Mouse (Mus musculus): ENCODE results near the gene Lhx8. TPM values are rescaled to one million over a fixed set of nuclear protein-coding genes. Genes with fewer than 3 reads are reported as not detected.

The Lhx8 gene
- not detected in 2 replicates for polyA plus RNA-seq (2015; fragmentation: Nextera tagmentation; extraction: Ambion mirVana)

DNA sequence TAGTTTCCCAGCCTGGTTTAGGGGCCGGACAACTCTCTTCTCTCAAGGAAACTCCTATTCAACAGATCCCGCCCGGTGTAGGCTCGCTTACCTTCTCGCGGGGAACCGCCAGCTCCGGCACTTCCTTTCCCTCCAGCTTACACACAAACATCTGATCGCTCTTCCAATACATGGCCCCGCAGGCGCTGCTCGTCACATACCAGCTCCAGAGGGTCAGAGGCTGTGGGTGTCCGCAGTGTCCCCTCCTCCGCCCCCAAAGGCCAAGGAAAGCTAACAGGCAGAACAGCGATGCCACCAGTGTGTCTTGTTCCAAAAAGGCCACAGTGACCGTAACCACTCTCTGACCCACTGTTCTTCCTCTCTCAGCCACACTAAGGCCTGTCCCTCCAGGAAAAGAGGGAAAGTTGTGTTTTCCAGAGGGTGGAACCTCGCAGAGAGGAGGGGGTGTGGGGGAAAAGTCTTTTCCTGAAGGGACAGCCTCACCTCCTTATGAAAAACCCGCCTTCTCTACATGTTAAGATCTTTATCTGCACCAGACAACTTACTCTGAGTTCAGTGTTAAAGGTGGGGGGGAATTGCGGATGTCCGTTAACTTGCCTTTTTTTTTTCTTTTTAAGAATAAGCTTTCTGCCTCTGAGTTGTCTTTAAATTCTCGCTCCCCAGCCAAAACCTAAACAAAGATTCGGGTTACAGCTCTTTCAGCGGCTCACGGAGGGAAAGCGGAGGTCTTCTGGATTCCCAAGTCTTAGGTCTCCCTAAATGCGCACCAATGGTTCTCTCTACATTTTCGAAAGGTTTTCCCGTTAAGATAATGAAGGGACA, at the start of gene Lhx8:
Gene Lhx8 (minus strand): TSS at position 479 of the 822 bp plus-strand sequence.
- Histone ChIP-seq H3K4me2 (ENCODE audit: low read depth, low read length) (peak within 1 kb of the TSS; percentile 52; the same call in 1 of the 2 replicates), H3K4me1 (ENCODE audit: insufficient read depth) (peaks cover 6% of the 10 kb centered on the region; the same call in 1 of the 2 replicates), H3K9me3 (ENCODE audit: low read length) (no peaks in the 10 kb centered on the region), H3K9ac (replicated peaks) (no peak within 1 kb of the TSS), H3K27me3 (ENCODE audit: insufficient read depth, low read length) (peaks cover 92% of the 10 kb centered on the region), H3K36me3 (replicated peaks; ENCODE audit: insufficient read depth, low read length) (no peaks in the 10 kb centered on the region), H3K27ac (ENCODE audit: low read depth) (no peak within 1 kb of the TSS), H3K4me3 (ENCODE audit: low read depth, low read length) (peak within 1 kb of the TSS; percentile 34; the same call in 1 of the 2 replicates)
- 3% methylated on average over 28 of the region's 28 CpGs for WGBS (ENCODE audit: insufficient replicate concordance)
- ATAC-seq (no peak), DNase-seq (no peak)
- TF ChIP-seq CTCF (IDR thresholded peaks at IDR 0.05; ENCODE audit: low read depth) (no peak), EP300 (IDR thresholded peaks at IDR 0.05; ENCODE audit: low read depth) (no peak)

DNA sequence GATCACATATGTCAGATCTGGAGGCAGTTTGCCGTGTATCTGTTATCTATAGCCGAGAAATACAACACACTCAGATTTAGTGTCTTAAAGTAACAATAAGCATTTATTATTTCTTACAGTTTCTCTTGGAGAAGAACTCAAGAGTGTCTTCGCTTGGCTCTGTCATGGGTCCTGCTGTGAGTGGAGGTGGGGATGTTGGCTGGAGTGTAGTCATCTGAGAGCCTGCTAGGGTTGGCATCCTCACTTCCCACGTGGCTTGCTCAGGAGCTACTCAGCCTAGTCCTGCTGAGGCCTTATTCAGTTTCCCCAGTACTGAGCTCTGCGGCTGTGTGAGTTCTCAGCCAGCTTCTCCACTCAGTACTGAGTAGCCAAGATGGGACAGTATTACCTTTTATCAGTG, 43.1 kb upstream of the Lhx8 start:
- H3K9me3 ChIP-seq (ENCODE audit: low read length) = no peaks in the 10 kb centered on the region
- H3K36me3 ChIP-seq (replicated peaks; ENCODE audit: insufficient read depth, low read length) = no peaks in the 10 kb centered on the region
- no peak overlapping the region for H3K27ac ChIP-seq (ENCODE audit: low read depth)
- no peak for TF ChIP-seq EP300 (IDR thresholded peaks at IDR 0.05; ENCODE audit: low read depth)
- TF ChIP-seq CTCF (IDR thresholded peaks at IDR 0.05; ENCODE audit: low read depth) = no peak
- no peak for ATAC-seq
- H3K4me1 ChIP-seq (ENCODE audit: insufficient read depth) = no peaks in the 10 kb centered on the region
- 65% methylated on average over 5 of the region's 5 CpGs for WGBS (ENCODE audit: insufficient replicate concordance)
- no peak overlapping the region for H3K9ac ChIP-seq (replicated peaks)
- no peaks in the 10 kb centered on the region for H3K27me3 ChIP-seq (ENCODE audit: insufficient read depth, low read length)
- H3K4me2 ChIP-seq (ENCODE audit: low read depth, low read length) = no peak overlapping the region
- no peak overlapping the region for H3K4me3 ChIP-seq (ENCODE audit: low read depth, low read length)
- DNase-seq = no peak

DNA sequence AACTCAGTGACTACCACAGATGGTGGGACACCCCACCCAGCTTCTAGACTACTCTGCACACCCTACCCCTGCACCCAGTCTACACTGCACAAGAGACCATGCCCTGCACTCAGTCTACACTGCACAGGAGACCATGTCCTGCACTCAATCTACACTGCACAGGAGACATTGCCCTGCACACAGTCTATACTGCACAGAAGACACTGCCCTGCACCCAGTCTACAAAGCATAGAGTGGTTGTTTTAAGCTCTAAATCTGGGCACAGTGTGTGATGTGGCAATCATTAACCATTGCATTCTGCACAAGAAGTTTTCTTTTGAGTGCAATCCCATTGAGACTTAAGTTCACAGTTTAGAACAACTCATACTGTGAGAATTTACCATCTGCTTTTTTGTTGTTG, 42.2 kb upstream of the Lhx8 start:
- no peak for ATAC-seq
- no peak overlapping the region for H3K27ac ChIP-seq (ENCODE audit: low read depth)
- no peak overlapping the region for H3K4me3 ChIP-seq (ENCODE audit: low read depth, low read length)
- TF ChIP-seq EP300 (IDR thresholded peaks at IDR 0.05; ENCODE audit: low read depth) (no peak), CTCF (IDR thresholded peaks at IDR 0.05; ENCODE audit: low read depth) (no peak)
- no peaks in the 10 kb centered on the region for H3K36me3 ChIP-seq (replicated peaks; ENCODE audit: insufficient read depth, low read length)
- H3K27me3 ChIP-seq (ENCODE audit: insufficient read depth, low read length) = no peaks in the 10 kb centered on the region
- no peak for DNase-seq
- H3K9me3 ChIP-seq (ENCODE audit: low read length) = no peaks in the 10 kb centered on the region
- no peak overlapping the region for H3K4me2 ChIP-seq (ENCODE audit: low read depth, low read length)
- H3K9ac ChIP-seq (replicated peaks) = no peak overlapping the region
- H3K4me1 ChIP-seq (ENCODE audit: insufficient read depth) = no peaks in the 10 kb centered on the region

DNA sequence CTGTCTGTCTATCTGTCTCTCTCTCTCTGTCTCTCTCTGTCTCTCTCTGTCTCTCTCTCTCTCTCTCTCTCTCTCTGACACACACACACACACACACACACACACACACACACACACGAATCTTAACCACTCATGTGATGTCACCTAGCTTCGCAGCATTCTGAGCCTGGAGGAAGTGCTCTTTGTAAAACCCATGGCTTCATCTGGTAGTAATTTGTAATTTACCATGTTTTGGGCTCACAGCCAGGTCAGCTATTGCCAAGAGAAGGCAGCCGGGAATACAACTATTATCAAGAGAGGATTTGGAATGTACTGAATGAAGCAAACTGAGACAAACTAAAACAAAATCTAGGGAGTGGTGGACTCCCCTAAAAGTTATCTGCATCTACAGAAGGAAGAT, 36.9 kb upstream of the Lhx8 start:
- WGBS (ENCODE audit: insufficient replicate concordance) = 66% methylated on average over 3 of the region's 3 CpGs
- no peak overlapping the region for H3K4me2 ChIP-seq (ENCODE audit: low read depth, low read length)
- DNase-seq = no peak
- TF ChIP-seq EP300 (IDR thresholded peaks at IDR 0.05; ENCODE audit: low read depth) = no peak
- no peak for TF ChIP-seq CTCF (IDR thresholded peaks at IDR 0.05; ENCODE audit: low read depth)
- no peaks in the 10 kb centered on the region for H3K9me3 ChIP-seq (ENCODE audit: low read length)
- no peaks in the 10 kb centered on the region for H3K36me3 ChIP-seq (replicated peaks; ENCODE audit: insufficient read depth, low read length)
- H3K27me3 ChIP-seq (ENCODE audit: insufficient read depth, low read length) = no peaks in the 10 kb centered on the region
- H3K4me3 ChIP-seq (ENCODE audit: low read depth, low read length) = no peak overlapping the region
- H3K27ac ChIP-seq (ENCODE audit: low read depth) = no peak overlapping the region
- no peak for ATAC-seq
- H3K9ac ChIP-seq (replicated peaks) = no peak overlapping the region
- no peaks in the 10 kb centered on the region for H3K4me1 ChIP-seq (ENCODE audit: insufficient read depth)

DNA sequence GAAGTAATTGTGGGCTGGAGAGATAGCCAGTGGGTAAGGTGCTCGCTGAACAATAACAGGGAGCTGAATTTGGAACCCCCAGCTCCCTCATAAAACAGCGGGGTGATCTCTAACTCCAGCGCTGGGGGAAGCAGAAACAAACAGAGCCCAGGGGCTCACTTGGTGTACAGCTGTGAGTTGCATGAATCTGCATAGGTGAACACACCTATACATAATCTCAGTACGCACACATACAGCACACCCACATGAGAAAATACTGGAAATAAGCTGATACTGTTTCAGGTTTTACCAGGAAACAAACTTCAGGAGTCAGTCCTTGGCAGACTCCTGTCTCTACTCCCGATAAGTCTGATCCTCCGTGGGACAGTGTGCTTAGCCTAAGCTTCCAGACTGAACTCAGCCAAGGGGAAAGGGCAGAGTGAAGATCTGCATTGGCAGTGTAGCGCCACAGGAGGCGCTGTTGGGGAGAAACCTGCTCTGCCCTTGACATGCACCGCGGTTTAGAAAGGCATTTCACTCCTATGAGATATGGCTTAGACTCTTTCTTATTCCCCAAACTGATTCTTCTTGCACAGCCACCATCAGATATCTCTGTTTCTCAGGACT, 34.2 kb upstream of the Lhx8 start:
- no peaks in the 10 kb centered on the region for H3K9me3 ChIP-seq (ENCODE audit: low read length)
- TF ChIP-seq CTCF (IDR thresholded peaks at IDR 0.05; ENCODE audit: low read depth) (peak; percentile 50), EP300 (IDR thresholded peaks at IDR 0.05; ENCODE audit: low read depth) (no peak)
- DNase-seq = no peak
- ATAC-seq = no peak
- no peak overlapping the region for H3K4me3 ChIP-seq (ENCODE audit: low read depth, low read length)
- 26% methylated on average over 10 of the region's 10 CpGs for WGBS (ENCODE audit: insufficient replicate concordance)
- H3K27ac ChIP-seq (ENCODE audit: low read depth) = no peak overlapping the region
- no peaks in the 10 kb centered on the region for H3K36me3 ChIP-seq (replicated peaks; ENCODE audit: insufficient read depth, low read length)
- no peaks in the 10 kb centered on the region for H3K4me1 ChIP-seq (ENCODE audit: insufficient read depth)
- H3K9ac ChIP-seq (replicated peaks) = no peak overlapping the region
- H3K27me3 ChIP-seq (ENCODE audit: insufficient read depth, low read length) = no peaks in the 10 kb centered on the region
- H3K4me2 ChIP-seq (ENCODE audit: low read depth, low read length) = no peak overlapping the region

DNA sequence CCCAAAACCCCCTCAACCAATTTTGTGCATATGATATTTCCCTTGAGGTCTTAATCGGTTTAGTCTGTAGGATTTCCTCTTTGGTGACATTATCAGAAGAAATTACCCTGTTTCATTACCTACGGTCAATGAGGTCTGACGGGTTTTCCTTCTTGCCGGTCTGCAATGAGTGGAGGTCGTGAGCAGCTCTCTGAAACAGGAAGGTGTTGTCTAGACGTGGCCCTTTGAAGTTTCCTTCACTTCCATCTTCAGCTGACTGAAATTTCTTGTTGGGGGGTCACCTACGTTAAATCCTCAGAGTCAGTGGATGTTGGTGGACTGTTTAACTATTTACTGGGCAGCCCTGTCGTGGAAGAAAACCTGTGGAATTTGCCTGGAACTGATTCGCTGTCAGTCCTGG, 33.0 kb upstream of the Lhx8 start:
- ATAC-seq (no peak), DNase-seq (no peak)
- no peak overlapping the region for H3K4me3 ChIP-seq (ENCODE audit: low read depth, low read length)
- 50% methylated on average over 9 of the region's 9 CpGs for WGBS (ENCODE audit: insufficient replicate concordance)
- H3K9ac ChIP-seq (replicated peaks) = no peak overlapping the region
- no peaks in the 10 kb centered on the region for H3K36me3 ChIP-seq (replicated peaks; ENCODE audit: insufficient read depth, low read length)
- no peak overlapping the region for H3K27ac ChIP-seq (ENCODE audit: low read depth)
- no peaks in the 10 kb centered on the region for H3K27me3 ChIP-seq (ENCODE audit: insufficient read depth, low read length)
- no peaks in the 10 kb centered on the region for H3K4me1 ChIP-seq (ENCODE audit: insufficient read depth)
- H3K4me2 ChIP-seq (ENCODE audit: low read depth, low read length) = no peak overlapping the region
- H3K9me3 ChIP-seq (ENCODE audit: low read length) = no peaks in the 10 kb centered on the region
- TF ChIP-seq EP300 (IDR thresholded peaks at IDR 0.05; ENCODE audit: low read depth) = no peak
- no peak for TF ChIP-seq CTCF (IDR thresholded peaks at IDR 0.05; ENCODE audit: low read depth)

Measured in liver, postnatal 0 days (tissue).